Mouse (Mus musculus) inflammation-experienced regulatory T-cells, adult 16 weeks (primary cell): ENCODE data around the gene Ptges3l. TPM values are rescaled to one million over a fixed set of nuclear protein-coding genes. Genes with fewer than 3 reads are reported as not detected.

Experiments used
- polyA plus RNA-seq: library from polyadenylated mRNA; unstranded; fragments of 100-300 nt; shearing (Covaris generic); gene quantifications from one replicate; pipeline ENCODE4 v1.2.1, GENCODE M21; 2017

Ptges3l gene
- 1.7 TPM for polyA plus RNA-seq

GRCm38 (mm10) chr11:101424925-101425813 lies at the start of gene Ptges3l, which contains the start of gene Rundc1:
Gene Ptges3l, minus strand, starts transcription at chr11:101425333.
Gene Rundc1, plus strand, starts transcription at chr11:101425085.

DNA sequence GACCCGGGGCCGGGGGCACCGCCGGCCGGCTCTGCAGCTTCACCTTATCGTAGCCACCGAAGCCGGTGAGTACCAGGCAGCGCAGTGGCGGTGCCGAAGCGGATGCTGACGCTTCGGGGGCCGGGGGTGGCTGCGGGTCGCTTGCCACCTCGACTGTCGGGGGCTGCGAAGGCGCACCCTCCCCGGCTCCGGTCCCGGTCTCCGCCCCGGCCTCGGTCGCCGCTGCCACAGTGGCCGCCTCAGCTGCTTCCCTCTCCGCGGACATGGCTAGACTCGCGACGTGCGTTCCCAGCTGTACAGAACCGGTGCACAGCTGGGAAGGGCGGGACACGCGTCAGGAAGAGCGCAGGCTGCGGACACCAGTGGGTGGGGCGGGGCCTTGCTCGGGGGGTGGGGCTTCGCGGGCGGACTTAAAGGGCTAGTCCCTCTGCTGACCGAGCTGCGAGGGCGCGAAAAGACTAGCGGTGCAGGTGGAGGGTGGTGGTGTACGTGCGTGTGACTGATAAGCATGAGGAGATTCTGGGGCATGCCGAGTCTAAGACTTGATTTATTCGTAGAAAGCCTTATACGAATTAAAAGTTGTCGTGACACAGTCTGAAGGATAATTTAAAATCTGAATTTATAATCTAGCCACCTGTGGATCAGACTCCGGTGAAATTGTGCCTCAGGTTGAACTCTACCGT lies 40.9 kb upstream of the Ptges3l start, which contains the start of gene Vat1:
Gene Vat1, minus strand, starts transcription at position 362 of the 683 bp plus-strand sequence.

DNA sequence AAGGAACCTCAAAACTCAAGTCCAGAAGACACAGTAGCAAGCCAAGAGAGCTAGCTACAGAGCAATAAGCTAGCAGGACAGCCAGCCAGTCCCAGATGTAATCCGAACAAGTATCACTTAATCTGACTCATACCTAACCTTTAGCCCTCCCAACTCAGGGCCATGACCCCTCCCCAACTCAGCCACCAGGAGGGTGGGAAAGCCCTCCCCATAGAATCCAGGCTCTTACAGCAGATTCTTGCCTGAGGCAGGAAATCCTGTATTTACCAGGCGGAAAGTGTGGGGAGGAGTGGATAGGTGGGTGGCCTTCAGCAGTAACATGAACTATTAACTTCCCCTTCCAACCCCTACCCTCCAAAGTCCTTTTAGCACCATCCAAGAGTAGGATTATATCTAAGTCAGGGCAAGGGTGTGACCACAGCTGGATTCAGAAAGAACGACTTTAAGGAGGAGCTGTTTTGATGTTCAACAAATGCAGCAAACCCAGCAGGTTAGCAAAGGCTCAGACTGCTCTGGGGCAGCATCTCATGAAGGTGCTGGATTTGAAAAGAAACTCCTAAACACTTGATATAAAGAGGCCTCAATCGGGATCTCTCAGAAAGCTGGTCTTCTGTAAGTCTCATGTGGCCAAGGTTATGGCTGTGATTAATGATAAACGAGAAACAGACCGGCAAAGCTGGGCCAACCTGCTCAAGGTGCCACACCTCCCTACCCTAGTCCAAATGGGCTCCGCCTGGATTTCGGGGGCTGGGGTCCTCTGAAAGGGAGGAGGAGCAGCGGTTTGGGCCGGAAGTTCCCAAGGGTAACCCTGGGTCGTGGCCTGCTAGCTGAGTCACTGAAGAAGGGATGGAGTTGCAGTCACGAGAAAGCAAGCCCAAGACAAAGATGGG lies 39.3 kb upstream of the Ptges3l start, which contains the start of gene Rnd2:
Gene Rnd2, plus strand, starts transcription at position 789 of the 890 bp plus-strand sequence.

GRCm38 (mm10) chr11:101448274-101448746 lies 23.2 kb upstream of the Ptges3l start, which contains the start of gene Ifi35:
Gene Ifi35, plus strand, starts transcription at chr11:101448407.

DNA sequence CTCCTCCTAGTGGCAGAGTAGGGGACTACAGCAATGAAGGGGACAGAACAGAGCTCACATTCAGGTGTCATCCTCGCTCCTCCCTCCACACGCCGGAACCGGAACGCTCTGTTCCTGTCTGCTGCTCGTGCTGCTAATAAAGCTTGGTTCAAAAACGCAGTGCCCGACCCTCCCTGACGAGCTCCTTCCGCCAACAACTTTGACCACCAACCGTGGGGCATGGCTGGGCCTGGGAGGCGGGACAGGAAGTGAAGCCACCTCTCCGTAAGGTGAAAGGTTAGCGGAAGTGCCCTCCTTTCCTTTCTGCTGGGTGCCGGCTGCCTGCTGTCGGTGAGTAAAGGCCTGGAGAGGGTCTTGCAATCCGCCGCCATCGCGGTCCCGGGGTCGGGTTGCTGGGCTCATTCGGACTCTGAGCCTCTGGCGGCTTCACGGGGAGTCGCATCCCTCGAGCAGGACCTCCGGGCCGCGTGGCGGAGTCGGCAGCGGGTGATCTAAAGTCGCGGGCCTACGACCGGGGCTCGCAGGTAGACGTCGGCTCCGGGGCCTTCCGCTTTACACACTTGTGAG lies 17.1 kb upstream of the Ptges3l start, which contains the start of gene Rpl27:
Gene Rpl27, plus strand, starts transcription at position 172 of the 567 bp plus-strand sequence.

GRCm38 (mm10) chr11:101424105-101424851 lies 855 bp downstream of the Ptges3l start, which contains the start of gene Gm27029:
Gene Gm27029, minus strand, starts transcription at chr11:101424796.

DNA sequence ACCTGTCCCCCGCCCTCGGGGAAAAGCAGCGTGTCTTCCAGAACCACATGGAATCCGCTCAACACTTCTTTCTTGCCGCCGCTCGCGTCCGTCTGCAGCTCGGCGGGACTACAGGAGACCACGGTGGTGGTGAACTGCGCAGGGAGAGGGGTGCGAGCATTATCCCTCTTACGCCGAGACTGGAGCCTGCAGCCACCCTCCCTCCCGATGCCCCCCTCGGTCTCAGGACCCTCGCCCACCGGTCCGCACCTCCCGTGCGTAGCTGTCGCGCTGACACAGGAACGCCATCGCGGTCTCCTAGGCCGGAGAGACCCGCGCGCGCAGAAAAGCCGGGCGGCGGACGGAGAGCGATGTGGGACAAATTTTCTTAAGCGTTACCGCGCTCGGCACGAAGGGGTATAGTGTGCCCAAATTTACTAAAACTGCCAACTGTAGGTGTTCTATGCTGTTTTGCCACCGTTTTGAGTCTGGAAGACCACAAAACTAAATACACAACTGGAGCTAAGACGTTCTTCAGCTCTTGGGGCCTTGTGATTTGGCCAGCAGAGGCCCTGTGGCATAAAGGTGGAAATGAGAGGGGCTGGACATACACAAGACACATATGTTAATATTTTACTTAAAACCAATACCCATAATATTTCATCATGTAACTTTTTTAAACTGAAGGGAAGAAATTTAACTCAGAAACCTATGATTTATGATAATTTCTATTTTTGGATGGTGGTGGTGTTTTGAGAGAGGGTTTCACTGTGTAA lies 7.9 kb downstream of the Ptges3l start, which contains the start of gene Aarsd1:
Gene Aarsd1, minus strand, starts transcription at position 515 of the 755 bp plus-strand sequence.

Other genes with a start within 250 kb of the Ptges3l start
- gene Ccr10, start 249.9 kb downstream of the Ptges3l start, polyA plus RNA-seq: 3.3 TPM
- 115 TPM for gene Ezh1, start 198.9 kb downstream of the Ptges3l start, polyA plus RNA-seq
- not detected for gene Ramp2, start 179.3 kb downstream of the Ptges3l start, polyA plus RNA-seq
- gene Vps25, start 171.6 kb downstream of the Ptges3l start, polyA plus RNA-seq: 152 TPM
- gene Wnk4, start 164.8 kb downstream of the Ptges3l start, polyA plus RNA-seq: 6.4 TPM
- 0.34 TPM for gene Cntd1, start 146.3 kb downstream of the Ptges3l start, polyA plus RNA-seq
- gene Coa3, start 146.2 kb downstream of the Ptges3l start, polyA plus RNA-seq: 125 TPM
- 231 TPM for gene Becn1, start 123.0 kb downstream of the Ptges3l start, polyA plus RNA-seq
- 169 TPM for gene Psme3, start 109.1 kb downstream of the Ptges3l start, polyA plus RNA-seq
- 3.2 TPM for gene Aoc2, start 100.3 kb downstream of the Ptges3l start, polyA plus RNA-seq
- gene Aoc3, start 94.7 kb downstream of the Ptges3l start, polyA plus RNA-seq: not detected
- not detected for gene G6pc, start 57.8 kb downstream of the Ptges3l start, polyA plus RNA-seq
- gene Aarsd1, start 7.7 kb downstream of the Ptges3l start, polyA plus RNA-seq: 48.9 TPM
- gene Gm27029, start 537 bp downstream of the Ptges3l start, polyA plus RNA-seq: 0.45 TPM
- 13.4 TPM for gene Rundc1, start 248 bp downstream of the Ptges3l start, polyA plus RNA-seq
- gene Rpl27, start 17.0 kb upstream of the Ptges3l start, polyA plus RNA-seq: 299 TPM
- 186 TPM for gene Ifi35, start 23.1 kb upstream of the Ptges3l start, polyA plus RNA-seq
- gene Rnd2, start 39.7 kb upstream of the Ptges3l start, polyA plus RNA-seq: not detected
- gene Vat1, start 40.9 kb upstream of the Ptges3l start, polyA plus RNA-seq: 0.34 TPM
- 3.8 TPM for gene Brca1, start 126.6 kb upstream of the Ptges3l start, polyA plus RNA-seq
- 152 TPM for gene Nbr1, start 126.8 kb upstream of the Ptges3l start, polyA plus RNA-seq
- 16.7 TPM for gene Tmem106a, start 156.9 kb upstream of the Ptges3l start, polyA plus RNA-seq
- gene Gm11634, start 173.9 kb upstream of the Ptges3l start, polyA plus RNA-seq: not detected
- 85.4 TPM for gene Rdm1, start 201.9 kb upstream of the Ptges3l start, polyA plus RNA-seq
- 1.5 TPM for gene Arl4d, start 240.2 kb upstream of the Ptges3l start, polyA plus RNA-seq